ENCODE assay signal across 10 mouse cellular contexts in the genomic region with DNA sequence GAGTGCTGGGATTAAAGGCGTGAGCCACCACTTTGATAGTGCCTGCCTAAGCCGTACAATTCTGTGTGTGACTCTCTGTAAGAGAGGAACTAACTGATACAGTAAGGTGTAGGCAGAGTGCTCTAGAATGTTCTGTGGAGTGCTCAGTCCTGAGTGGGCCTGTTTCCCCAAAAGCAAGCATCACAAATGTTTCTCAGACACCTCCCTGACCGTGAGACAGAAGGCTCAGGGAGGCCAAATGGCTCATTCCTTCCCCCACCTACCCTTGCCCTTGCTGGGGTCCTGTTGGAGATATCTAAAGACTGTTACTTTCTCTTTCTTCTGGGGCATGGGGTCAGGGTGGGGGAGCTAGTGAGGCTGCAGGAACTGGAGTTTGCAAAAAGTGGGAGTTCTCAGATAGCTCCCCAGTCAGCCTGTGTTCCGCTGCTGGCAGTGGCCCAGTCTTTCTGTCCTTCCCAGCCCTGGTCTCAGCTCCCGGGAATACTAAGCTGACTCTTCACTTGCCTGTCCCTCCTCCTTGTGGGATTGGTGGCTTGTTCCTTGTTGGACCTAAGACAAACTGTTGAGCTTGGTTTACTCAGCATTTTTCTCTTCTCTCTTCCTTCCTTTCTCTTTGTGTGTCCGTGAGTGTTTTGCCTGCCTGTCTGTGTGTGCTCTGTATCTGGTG. TPM values are rescaled to one million over a fixed set of nuclear protein-coding genes. Genes with fewer than 3 reads are reported as not detected.
DNase-seq lines count a peak whose midpoint lies in the region.
"Had no signal": no experiment of that assay in that cellular context is flagged by ENCODE, and none has a peak within 500 bp of the region (broad histone marks: within the 10 kb centered on the region; RNA-seq: fewer than 3 reads in every experiment).

No protein-coding gene starts in this region.

- peak; percentile 15 to 31 for DNase-seq in gastrocnemius, postnatal 4 days (ENCODE audit: low spot score in 2 of 2)
- DNase-seq in gastrocnemius, adult 8-10 months (ENCODE audit: low spot score in 2 of 2): no peak
- peak; percentile 4 for DNase-seq in right cerebral cortex, postnatal 4 days
- DNase-seq in right cerebral cortex, adult 18-20 months: no peak
- DNase-seq in kidney, adult 9 months: peak; percentile 65
- DNase-seq in testis, postnatal 10 days (ENCODE audit: low spot score): peak; percentile 68
- no peak for DNase-seq in cerebellum, adult 11 months
- DNase-seq in left cerebral cortex, postnatal 4 days: no peak
- DNase-seq: forebrain, postnatal 0 days had no signal

- intact Hi-C loops in left cerebral cortex, postnatal 4 days (cut with DNase I): no loop called here

RNA-seq across cellular contexts. Expression of a gene that starts 55.8 kb away (rescaled TPM):
- total RNA-seq in gastrocnemius, postnatal 4 days (2021): 1 to 10 TPM; 6.1 to 6.2 TPM
- total RNA-seq in gastrocnemius, adult 8-10 months (2022): under 1 TPM; 0.10 to 0.20 (median 0.13) TPM
- total RNA-seq in left cerebral cortex, postnatal 4 days (2021): 10 to 100 TPM; 13.8 to 16.3 TPM
- total RNA-seq: CH12.LX had no signal

Comparison
In these comparisons a context has a peak if more than half of its experiments do, and no peak if none do; other contexts are left out.
1. DNase-seq: peak in gastrocnemius, postnatal 4 days (2 of 2), right cerebral cortex, postnatal 4 days (single experiment), kidney, adult 9 months (single experiment) and testis, postnatal 10 days (single experiment); none in gastrocnemius, adult 8-10 months (0 of 2), right cerebral cortex, adult 18-20 months (single experiment), cerebellum, adult 11 months (single experiment) and left cerebral cortex, postnatal 4 days (single experiment).
2. RNA of a gene that starts 55.8 kb away (total RNA-seq): 13.8 to 16.3 TPM in left cerebral cortex, postnatal 4 days and 6.1 to 6.2 TPM in gastrocnemius, postnatal 4 days; 0.10 to 0.20 TPM in gastrocnemius, adult 8-10 months; every median in the first group is over 4 times any median in the second.